Mouse (Mus musculus) left cerebral cortex, adult 18-20 months (tissue): Measurements from ENCODE around the gene Prss34. TPM values are rescaled to one million over a fixed set of nuclear protein-coding genes. Genes with fewer than 3 reads are reported as not detected.

ENCODE experiments used
- DNase-seq, 2 experiments: peaks; one replicate each; pipeline ENCODE4 v3.0.0; 2021 to 2022; ENCODE audit warnings: low spot score in 2 of 2, mixed read lengths in 1 of 2
- long read RNA-seq, 2 experiments: library from polyadenylated mRNA; stranded (forward); transcript quantifications; one replicate each; pipeline ENCODE4 v2.0.0; 2021
- total RNA-seq, 2 experiments: library from RNA; stranded (reverse); gene quantifications; 2 replicates each; pipeline ENCODE4 v1.2.3; 2021

Prss34 gene
- total RNA-seq: not detected
- long read RNA-seq, experiment 1: 0 reads
- long read RNA-seq, experiment 2: 0 reads

GRCm38 (mm10) chr17:25298094-25298493, at the start of gene Prss34:
Gene Prss34 (plus strand): TSS chr17:25298394.
- DNase-seq: no peak

GRCm38 (mm10) chr17:25250181-25250835, 47.9 kb upstream of the Prss34 start:
- no peak for DNase-seq

GRCm38 (mm10) chr17:25252643-25253042, 45.6 kb upstream of the Prss34 start:
- no peak for DNase-seq

- no peak for DNase-seq
Measured at GRCm38 (mm10) chr17:25253760-25254159, 44.4 kb upstream of the Prss34 start.

GRCm38 (mm10) chr17:25255110-25255509, 43.1 kb upstream of the Prss34 start:
- DNase-seq: no peak

DNA sequence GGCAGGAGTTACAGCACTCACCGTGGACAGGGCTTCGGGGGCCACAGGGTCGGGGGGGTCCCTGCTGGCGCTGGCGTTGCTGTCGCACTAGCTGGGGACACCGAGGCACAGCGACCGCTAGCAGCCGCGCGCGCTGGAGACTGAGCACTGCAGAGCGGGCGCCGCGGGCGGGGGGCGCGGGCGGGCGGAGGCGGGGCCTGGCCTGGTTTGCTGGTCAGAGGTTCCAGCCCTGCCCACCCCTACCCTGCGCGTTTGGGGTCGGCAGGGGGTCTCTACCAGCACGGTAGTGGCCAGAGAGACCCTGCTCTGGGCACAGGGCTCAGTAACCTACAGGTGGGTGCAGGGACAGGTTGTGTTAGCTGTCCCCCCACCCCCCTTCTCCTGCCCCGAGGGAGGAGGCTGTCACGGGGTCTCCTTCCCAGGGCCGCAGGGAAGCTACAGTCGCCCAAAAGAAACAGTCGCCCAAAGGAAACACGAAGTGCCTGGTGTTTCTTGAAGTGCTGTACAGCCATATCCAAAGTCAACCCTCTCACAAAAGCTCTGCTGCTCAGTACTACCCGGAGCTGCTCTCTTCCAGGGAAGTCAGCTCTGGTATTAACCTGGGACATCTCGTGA, 41.9 kb upstream of the Prss34 start, which contains the start of gene Baiap3:
Gene Baiap3 (minus strand): TSS at position 225 of the 615 bp plus-strand sequence.
- no peak for DNase-seq

DNA sequence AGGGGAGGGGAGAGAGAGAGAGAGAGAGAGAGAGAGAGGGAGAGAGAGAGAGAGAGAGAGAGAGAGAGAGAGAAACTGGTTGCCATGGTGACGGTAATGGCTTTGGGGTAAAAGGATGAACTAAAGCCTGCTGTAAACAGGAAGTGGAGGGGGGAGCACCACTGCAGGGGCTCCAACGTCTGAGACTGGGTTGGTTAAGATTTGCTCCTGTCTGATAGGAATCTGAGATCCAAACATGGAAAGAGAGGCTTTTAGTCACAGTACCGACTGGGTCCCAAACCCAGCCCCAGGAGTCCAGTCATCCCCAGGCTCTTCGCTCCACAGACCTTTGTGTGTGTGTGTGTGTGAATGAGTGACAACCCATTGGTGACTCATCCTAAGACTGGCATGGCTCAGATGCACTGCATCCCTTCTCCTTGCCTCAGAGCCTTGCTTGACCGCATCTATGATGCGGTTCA, 40.4 kb upstream of the Prss34 start:
- no peak for DNase-seq

DNA sequence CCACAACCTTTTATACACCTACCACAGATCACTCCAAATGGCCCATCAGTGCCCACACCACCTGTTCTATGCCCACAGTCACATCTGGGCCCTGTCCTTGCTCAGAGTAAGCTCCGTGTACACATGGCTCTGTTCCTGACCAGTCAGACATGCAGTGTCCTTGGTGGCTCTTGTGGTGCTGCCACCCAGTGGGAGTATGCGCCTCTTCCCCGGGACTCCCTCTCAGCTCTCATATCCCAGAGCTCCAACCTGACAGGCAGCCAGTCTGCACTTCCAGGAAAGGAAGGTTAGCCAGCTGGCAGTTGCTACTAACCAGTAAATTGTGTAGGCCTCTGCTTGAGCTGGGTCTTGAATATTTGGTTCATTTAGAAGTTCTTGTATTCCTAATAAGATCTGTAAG, 33.7 kb upstream of the Prss34 start:
- DNase-seq: no peak

DNA sequence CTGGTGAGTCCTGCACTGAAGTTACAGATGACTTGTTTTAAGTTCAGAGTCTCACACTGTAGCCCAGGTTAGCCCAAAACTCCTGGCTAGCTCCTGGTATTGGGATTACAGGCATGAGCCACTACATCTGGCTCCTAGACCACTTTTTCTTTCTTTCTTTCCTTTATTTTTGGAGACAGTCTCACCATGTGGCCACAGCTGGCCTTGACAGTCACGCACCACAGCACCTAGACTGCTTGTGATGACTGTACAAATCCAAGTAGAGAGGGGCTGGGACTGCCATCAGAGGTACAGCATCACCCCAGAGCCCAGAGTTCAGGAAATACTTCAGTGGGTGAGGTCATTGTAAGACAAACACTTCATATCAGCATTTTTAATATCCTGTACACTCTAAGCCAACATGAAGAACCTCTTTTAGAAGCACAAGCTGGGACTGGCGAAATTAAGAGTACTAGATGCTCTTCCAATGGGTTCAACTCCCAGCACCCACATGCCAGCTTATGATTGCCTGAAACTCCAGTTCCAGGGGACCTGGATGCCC, 27.3 kb upstream of the Prss34 start:
- no peak for DNase-seq

GRCm38 (mm10) chr17:25272326-25272725, 25.9 kb upstream of the Prss34 start:
- no peak for DNase-seq

- peak; percentile 80 to 86 for DNase-seq
Measured at GRCm38 (mm10) chr17:25272951-25273705, 25.1 kb upstream of the Prss34 start.

DNA sequence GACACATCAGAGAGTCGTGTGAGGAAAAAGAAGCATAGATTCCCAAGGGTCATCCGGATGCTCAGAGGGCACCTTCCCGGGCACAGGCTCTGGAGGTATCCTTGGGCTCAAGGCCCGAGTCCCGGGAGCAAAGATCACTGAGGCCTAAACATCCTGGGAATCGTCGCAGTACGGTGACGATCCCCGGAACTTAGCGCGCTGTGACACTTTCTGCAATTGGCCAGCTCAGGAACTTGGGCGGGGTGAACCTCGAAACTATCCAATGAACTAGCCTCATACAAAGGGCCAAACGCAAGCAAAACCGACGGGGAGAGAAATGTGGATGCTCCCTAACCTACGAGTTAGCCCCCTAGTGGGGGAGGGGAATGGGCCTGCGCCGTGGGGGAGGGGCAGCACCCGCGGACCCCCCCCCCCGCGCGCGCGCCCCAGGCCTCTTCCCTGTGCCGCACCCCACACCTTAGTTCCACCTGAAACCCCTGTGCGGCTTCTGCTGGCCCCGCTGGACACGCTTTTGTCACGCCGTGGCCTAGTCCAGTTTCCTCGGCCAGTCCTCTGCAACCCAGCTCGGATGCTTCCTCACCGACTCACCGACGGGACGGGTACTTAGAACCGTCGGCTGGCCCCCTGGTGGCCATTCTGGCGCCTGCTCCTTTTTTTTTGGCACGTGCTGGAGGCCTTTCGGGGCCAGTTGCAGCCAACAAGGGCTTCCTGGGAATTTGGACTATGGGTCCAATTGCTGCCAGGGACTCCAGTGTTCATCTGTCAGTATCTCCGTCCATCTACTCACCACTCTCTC, 24.3 kb upstream of the Prss34 start:
- peak; percentile 92 to 93 for DNase-seq

GRCm38 (mm10) chr17:25274571-25275346, 23.4 kb upstream of the Prss34 start, which contains the start of gene Ube2i:
Gene Ube2i (minus strand): TSS chr17:25274622.
- no peak for DNase-seq

GRCm38 (mm10) chr17:25275833-25276232, 22.4 kb upstream of the Prss34 start:
- no peak for DNase-seq

DNA sequence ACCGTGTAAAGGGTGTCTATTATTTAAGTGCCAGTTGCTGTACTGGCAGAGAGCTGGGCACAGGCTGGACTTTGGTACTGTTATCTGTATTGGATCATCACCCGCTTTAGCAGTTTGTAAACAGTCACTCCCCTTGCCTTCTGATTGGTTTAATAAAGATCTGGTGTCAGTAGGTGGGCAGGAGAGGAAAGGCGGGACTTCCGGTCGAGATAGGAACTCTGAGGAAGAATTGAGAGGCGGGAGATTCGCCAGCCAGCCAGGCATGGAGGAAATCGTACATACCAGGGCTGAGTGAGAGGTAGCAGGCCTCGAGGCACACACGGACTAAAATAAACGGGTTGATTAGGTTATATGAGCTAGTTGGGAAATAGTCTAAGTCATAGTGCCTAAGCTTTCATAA, 16.1 kb upstream of the Prss34 start:
- DNase-seq: no peak

DNA sequence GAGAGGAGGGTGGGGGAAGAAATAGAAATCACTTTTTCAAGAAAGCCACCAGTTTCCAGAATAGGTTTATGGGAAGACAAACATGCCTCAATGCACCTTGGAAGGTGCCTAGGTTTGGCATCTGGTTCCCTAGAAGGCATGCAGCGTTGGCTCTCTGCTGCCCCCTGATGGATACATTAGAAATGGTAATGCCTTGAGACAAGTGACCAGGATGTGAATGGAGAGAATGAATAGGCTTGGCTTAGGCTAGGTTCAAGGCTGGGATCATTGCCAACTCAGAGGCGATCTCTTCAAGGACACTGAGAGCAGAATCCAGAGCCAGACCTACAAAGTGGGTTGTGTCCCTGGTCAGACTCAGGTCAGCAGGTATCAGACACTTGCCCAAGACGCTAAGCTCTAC, 13.2 kb upstream of the Prss34 start:
- peak; percentile 46 to 73 for DNase-seq

GRCm38 (mm10) chr17:25288842-25289241, 9.4 kb upstream of the Prss34 start:
- peak; percentile 49 to 58 for DNase-seq

DNA sequence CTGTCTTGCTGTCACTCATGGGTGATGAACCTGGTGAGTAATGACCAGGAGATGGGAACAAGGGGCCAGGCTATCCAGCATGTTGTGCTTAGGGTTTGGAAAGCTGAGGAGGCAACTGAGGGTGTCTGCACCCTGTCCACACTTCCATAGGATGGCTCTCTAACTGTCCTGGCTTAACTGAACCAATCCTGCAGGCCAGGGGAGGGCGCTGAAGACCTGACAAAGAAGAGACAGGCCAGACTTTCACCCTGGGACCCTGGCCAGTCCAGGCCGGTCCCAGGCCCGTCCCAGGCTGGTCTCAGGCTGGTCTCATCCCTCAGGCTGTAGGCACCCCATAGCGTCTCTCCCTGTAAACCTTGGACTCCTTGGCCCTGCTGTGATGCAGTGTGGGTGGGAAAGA, 7.8 kb upstream of the Prss34 start:
- DNase-seq: no peak

DNA sequence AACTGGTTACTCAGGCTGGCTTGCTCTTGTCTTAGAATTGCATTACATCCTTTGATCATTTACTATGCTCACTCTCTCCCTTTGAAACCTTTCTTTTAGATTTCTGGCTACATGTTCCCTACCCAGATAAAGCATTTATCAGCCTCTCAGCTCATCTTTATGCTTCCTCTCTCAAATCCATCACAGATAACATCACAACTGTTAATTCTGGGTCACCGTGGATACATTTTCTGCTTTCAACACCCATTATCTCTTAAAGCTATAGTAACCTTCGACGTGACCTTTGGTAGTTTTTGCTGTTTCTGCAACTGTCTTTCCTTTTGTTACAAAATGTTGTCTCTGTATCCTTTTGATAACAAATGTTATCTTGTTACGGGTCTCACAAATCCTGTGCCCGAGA, 4.7 kb upstream of the Prss34 start:
- DNase-seq: no peak

GRCm38 (mm10) chr17:25294111-25294510, 4.1 kb upstream of the Prss34 start:
- no peak for DNase-seq
